Mouse (Mus musculus): ENCODE results near the gene Fam216b. TPM values are rescaled to one million over a fixed set of nuclear protein-coding genes. Genes with fewer than 3 reads are reported as not detected.
A peak's percentile ranks its signal among the peaks of the same experiment; 100 is the strongest.

Gene Fam216b
- polyA plus RNA-seq, 1 experiment from 2014 or later: not detected

GRCm38 (mm10) chr14:78057362-78057761 lies 31.4 kb downstream of the Fam216b start:
- ATAC-seq (ENCODE audit: low FRiP score) (peak; percentile 56; the same call in 1 of the 2 replicates), DNase-seq (ENCODE audit: low spot score) (peak; percentile 3)
- Histone ChIP-seq H3K9me3 (ENCODE audit: control insufficient read depth, low read length) (no peaks in the 10 kb centered on the region), H3K4me2 (replicated peaks; ENCODE audit: low read depth, low read length) (no peak overlapping the region), H3K27ac (ENCODE audit: low read depth, low read length) (no peak overlapping the region), H3K4me1 (replicated peaks; ENCODE audit: control insufficient read depth, insufficient read depth, low read length) (no peaks in the 10 kb centered on the region), H3K4me3 (ENCODE audit: low read depth, low read length) (no peak overlapping the region), H3K27me3 (ENCODE audit: control insufficient read depth, insufficient read depth, low read length) (no peaks in the 10 kb centered on the region), H3K36me3 (ENCODE audit: control insufficient read depth, insufficient read depth, low read length) (no peaks in the 10 kb centered on the region), H3K9ac (ENCODE audit: low read depth, low read length) (no peak overlapping the region)
- 68% methylated on average over 7 of the region's 7 CpGs for WGBS

DNA sequence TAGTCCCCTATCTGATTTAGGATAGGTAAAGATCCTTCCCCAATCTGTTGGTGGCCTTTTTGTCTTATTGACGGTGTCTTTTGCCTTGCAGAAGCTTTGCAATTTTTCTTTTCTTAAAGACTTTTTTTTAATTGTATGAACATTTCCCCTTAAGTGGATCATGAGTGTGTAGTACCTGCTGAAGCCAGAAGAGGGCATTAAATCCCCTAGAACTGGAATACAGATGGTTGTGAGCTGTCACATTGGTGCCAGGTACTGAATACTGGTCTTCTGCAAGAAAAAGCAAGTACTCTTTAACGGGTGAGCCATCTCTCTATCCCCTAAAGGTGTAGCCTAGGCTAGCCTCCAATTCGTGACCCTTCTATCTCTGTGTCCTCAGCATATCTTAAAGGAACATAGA lies 32.4 kb downstream of the Fam216b start:
- H3K36me3 ChIP-seq (ENCODE audit: control insufficient read depth, insufficient read depth, low read length): no peaks in the 10 kb centered on the region
- no peaks in the 10 kb centered on the region for H3K9me3 ChIP-seq (ENCODE audit: control insufficient read depth, low read length)
- H3K4me2 ChIP-seq (replicated peaks; ENCODE audit: low read depth, low read length): no peak overlapping the region
- ATAC-seq (ENCODE audit: low FRiP score) (no peak), DNase-seq (ENCODE audit: low spot score) (no peak)
- no peak overlapping the region for H3K27ac ChIP-seq (ENCODE audit: low read depth, low read length)
- H3K4me3 ChIP-seq (ENCODE audit: low read depth, low read length): no peak overlapping the region
- H3K27me3 ChIP-seq (ENCODE audit: control insufficient read depth, insufficient read depth, low read length): no peaks in the 10 kb centered on the region
- no peaks in the 10 kb centered on the region for H3K4me1 ChIP-seq (replicated peaks; ENCODE audit: control insufficient read depth, insufficient read depth, low read length)
- WGBS: 81% methylated on average over 3 of the region's 3 CpGs
- H3K9ac ChIP-seq (ENCODE audit: low read depth, low read length): no peak overlapping the region

DNA sequence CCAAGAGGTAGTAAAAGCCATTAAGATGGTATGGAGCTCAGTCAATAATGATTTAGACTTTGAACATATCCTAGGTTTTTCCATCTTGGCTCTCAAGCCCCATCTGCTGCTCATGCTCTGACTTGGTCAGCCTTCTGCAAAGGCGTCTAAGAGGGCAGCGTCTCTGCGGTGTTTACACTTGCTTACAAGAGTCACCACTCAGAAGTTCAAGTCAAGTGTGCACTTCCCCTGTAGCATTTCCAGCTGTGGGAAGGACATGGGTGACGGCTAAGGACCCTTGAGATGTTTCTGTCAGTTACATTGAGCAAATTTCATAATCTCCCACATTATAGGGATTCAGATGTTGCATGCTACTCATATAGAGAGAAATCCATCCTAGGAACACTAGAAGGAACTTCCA lies 40.1 kb downstream of the Fam216b start:
- WGBS: 89% methylated on average over 4 of the region's 4 CpGs
- no peak overlapping the region for H3K4me3 ChIP-seq (ENCODE audit: low read depth, low read length)
- no peak overlapping the region for H3K9ac ChIP-seq (ENCODE audit: low read depth, low read length)
- no peaks in the 10 kb centered on the region for H3K36me3 ChIP-seq (ENCODE audit: control insufficient read depth, insufficient read depth, low read length)
- no peaks in the 10 kb centered on the region for H3K27me3 ChIP-seq (ENCODE audit: control insufficient read depth, insufficient read depth, low read length)
- DNase-seq (ENCODE audit: low spot score) (no peak), ATAC-seq (ENCODE audit: low FRiP score) (no peak)
- H3K4me1 ChIP-seq (replicated peaks; ENCODE audit: control insufficient read depth, insufficient read depth, low read length): no peaks in the 10 kb centered on the region
- no peak overlapping the region for H3K4me2 ChIP-seq (replicated peaks; ENCODE audit: low read depth, low read length)
- H3K27ac ChIP-seq (ENCODE audit: low read depth, low read length): no peak overlapping the region
- H3K9me3 ChIP-seq (ENCODE audit: control insufficient read depth, low read length): no peaks in the 10 kb centered on the region

DNA sequence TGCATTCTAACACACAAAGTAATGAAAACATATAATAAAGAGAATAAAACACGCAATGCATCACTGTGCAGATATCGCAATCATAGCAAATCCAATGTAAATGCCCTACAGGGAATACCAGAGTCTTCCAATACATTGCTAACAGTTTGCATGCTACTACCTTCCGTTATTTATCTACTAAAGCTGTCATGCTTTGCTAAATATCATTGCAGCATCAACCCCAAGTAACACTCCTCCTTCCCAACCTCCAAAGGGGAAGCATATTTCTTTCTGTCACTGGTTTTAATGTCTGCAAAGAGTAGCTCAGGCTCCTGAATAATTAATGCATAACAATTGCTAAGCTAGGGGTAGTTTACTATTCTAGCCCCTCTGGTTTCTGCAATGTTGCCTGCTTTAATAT lies 40.5 kb downstream of the Fam216b start:
- Histone ChIP-seq H3K4me3 (ENCODE audit: low read depth, low read length) (no peak overlapping the region), H3K4me1 (replicated peaks; ENCODE audit: control insufficient read depth, insufficient read depth, low read length) (no peaks in the 10 kb centered on the region), H3K27ac (ENCODE audit: low read depth, low read length) (no peak overlapping the region), H3K9ac (ENCODE audit: low read depth, low read length) (no peak overlapping the region), H3K36me3 (ENCODE audit: control insufficient read depth, insufficient read depth, low read length) (no peaks in the 10 kb centered on the region), H3K9me3 (ENCODE audit: control insufficient read depth, low read length) (no peaks in the 10 kb centered on the region), H3K4me2 (replicated peaks; ENCODE audit: low read depth, low read length) (no peak overlapping the region), H3K27me3 (ENCODE audit: control insufficient read depth, insufficient read depth, low read length) (no peaks in the 10 kb centered on the region)
- 91% methylated on average over 3 of the region's 3 CpGs for WGBS
- ATAC-seq (ENCODE audit: low FRiP score) (no peak), DNase-seq (ENCODE audit: low spot score) (no peak)

GRCm38 (mm10) chr14:78043079-78043478 lies 45.7 kb downstream of the Fam216b start:
- Histone ChIP-seq H3K36me3 (ENCODE audit: control insufficient read depth, insufficient read depth, low read length) (no peaks in the 10 kb centered on the region), H3K9ac (ENCODE audit: low read depth, low read length) (no peak overlapping the region), H3K4me1 (replicated peaks; ENCODE audit: control insufficient read depth, insufficient read depth, low read length) (no peaks in the 10 kb centered on the region), H3K27ac (ENCODE audit: low read depth, low read length) (no peak overlapping the region), H3K9me3 (ENCODE audit: control insufficient read depth, low read length) (no peaks in the 10 kb centered on the region), H3K4me3 (ENCODE audit: low read depth, low read length) (no peak overlapping the region), H3K27me3 (ENCODE audit: control insufficient read depth, insufficient read depth, low read length) (no peaks in the 10 kb centered on the region), H3K4me2 (replicated peaks; ENCODE audit: low read depth, low read length) (no peak overlapping the region)
- 33% methylated on average over 2 of the region's 2 CpGs for WGBS
- no peak for ATAC-seq (ENCODE audit: low FRiP score)
- no peak for DNase-seq (ENCODE audit: low spot score)

DNA sequence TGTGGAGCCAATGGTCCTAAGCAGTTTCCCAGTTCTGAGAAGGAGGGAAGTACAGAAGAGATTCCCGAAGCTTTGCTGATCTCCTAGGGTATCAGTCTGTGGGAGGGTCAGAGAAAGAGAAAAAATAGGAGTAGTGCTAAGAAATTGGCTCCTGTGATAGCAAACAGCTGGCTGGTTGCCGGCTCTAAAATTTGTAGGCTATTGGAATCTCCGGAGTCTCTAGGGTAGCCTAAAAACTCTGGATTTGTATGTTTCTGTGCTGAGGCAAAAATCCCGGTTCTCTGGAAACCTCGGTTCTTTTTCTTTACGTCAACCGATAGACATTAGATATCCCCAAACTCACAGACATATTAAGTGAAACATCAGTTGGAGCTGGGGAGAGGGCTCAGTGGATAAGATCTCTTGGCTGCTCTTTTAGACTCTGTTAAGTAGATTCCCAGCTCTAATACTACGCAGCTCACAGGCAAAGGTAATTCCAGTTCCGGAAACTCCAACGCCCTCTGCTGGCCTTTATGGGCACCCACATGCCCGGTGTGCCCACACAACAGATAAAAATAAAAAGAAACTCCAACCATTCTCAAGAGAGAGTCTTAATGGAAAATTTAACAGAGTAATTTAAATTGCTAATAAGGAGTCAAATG lies 46.8 kb downstream of the Fam216b start:
- no peak overlapping the region for H3K9ac ChIP-seq (ENCODE audit: low read depth, low read length)
- H3K27ac ChIP-seq (ENCODE audit: low read depth, low read length): no peak overlapping the region
- DNase-seq (ENCODE audit: low spot score) (no peak), ATAC-seq (ENCODE audit: low FRiP score) (no peak)
- 82% methylated on average over 11 of the region's 11 CpGs for WGBS
- H3K4me3 ChIP-seq (ENCODE audit: low read depth, low read length): no peak overlapping the region
- H3K36me3 ChIP-seq (ENCODE audit: control insufficient read depth, insufficient read depth, low read length): no peaks in the 10 kb centered on the region
- H3K27me3 ChIP-seq (ENCODE audit: control insufficient read depth, insufficient read depth, low read length): no peaks in the 10 kb centered on the region
- H3K9me3 ChIP-seq (ENCODE audit: control insufficient read depth, low read length): no peaks in the 10 kb centered on the region
- H3K4me2 ChIP-seq (replicated peaks; ENCODE audit: low read depth, low read length): no peak overlapping the region
- no peaks in the 10 kb centered on the region for H3K4me1 ChIP-seq (replicated peaks; ENCODE audit: control insufficient read depth, insufficient read depth, low read length)

DNA sequence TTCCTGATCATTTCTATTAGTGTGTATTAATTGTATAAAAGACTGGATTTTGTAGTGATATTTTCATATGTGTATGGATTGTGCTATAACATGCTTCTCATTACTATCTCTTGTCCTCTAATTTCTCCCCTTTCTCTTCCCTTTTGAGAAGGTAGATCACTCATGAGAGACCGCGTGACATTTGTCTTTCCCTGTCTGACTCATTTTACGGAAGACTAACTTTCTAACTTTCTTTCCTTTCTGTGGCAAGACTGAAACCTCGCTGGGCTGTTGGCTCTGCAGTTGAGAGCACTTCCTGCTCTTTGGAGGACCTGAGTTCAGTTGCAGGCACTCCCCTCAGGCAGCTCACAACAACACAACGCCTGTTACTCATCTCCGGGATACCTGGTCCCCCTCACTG lies 48.2 kb downstream of the Fam216b start:
- H3K4me3 ChIP-seq (ENCODE audit: low read depth, low read length): no peak overlapping the region

DNA sequence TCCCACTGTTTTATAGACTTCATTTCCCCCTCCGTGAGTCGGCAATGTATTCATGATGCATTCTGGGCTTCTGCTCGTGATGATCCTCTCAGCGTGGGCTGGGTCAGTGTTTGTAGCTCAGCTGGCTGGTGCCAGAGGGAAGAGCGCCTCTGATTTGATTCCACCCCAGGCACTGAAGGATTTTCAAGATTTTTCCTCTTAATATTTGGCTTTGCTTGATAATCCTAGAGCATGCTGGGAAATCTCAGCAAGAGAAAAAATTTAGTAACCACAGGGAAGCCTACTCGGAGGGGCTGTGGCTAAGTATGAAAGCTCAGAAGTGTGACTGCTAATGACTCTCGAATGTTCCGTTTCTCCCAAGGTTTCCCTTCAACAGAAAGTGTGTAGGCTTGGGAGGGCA lies 49.9 kb downstream of the Fam216b start:
- Histone ChIP-seq H3K9me3 (ENCODE audit: control insufficient read depth, low read length) (no peaks in the 10 kb centered on the region), H3K4me3 (ENCODE audit: low read depth, low read length) (no peak overlapping the region), H3K4me2 (replicated peaks; ENCODE audit: low read depth, low read length) (no peak overlapping the region), H3K36me3 (ENCODE audit: control insufficient read depth, insufficient read depth, low read length) (no peaks in the 10 kb centered on the region), H3K27me3 (ENCODE audit: control insufficient read depth, insufficient read depth, low read length) (no peaks in the 10 kb centered on the region), H3K27ac (ENCODE audit: low read depth, low read length) (no peak overlapping the region), H3K9ac (ENCODE audit: low read depth, low read length) (no peak overlapping the region), H3K4me1 (replicated peaks; ENCODE audit: control insufficient read depth, insufficient read depth, low read length) (no peaks in the 10 kb centered on the region)
- 73% methylated on average over 8 of the region's 8 CpGs for WGBS
- DNase-seq (ENCODE audit: low spot score) (no peak), ATAC-seq (ENCODE audit: low FRiP score) (no peak)

More for the DNA sequence above, 48.2 kb downstream of the Fam216b start:
- H3K9me3 ChIP-seq (ENCODE audit: control insufficient read depth, low read length): no peaks in the 10 kb centered on the region
- H3K36me3 ChIP-seq (ENCODE audit: control insufficient read depth, insufficient read depth, low read length): no peaks in the 10 kb centered on the region
- 86% methylated on average over 6 of the region's 6 CpGs for WGBS
- no peaks in the 10 kb centered on the region for H3K4me1 ChIP-seq (replicated peaks; ENCODE audit: control insufficient read depth, insufficient read depth, low read length)
- ATAC-seq (ENCODE audit: low FRiP score): no peak
- H3K4me2 ChIP-seq (replicated peaks; ENCODE audit: low read depth, low read length): no peak overlapping the region
- no peak overlapping the region for H3K9ac ChIP-seq (ENCODE audit: low read depth, low read length)
- H3K27ac ChIP-seq (ENCODE audit: low read depth, low read length): no peak overlapping the region
- no peak for DNase-seq (ENCODE audit: low spot score)
- no peaks in the 10 kb centered on the region for H3K27me3 ChIP-seq (ENCODE audit: control insufficient read depth, insufficient read depth, low read length)

All from hindbrain, embryonic 11.5 days (tissue).